Mouse (Mus musculus) ovary, postnatal 10 days (tissue): Measurements from ENCODE around the gene Gsg1l.

Experiments
- DNase-seq: peaks from one replicate; pipeline ENCODE4 v3.0.0; 2022; ENCODE audit warnings: low spot score

Gene Gsg1l

DNA sequence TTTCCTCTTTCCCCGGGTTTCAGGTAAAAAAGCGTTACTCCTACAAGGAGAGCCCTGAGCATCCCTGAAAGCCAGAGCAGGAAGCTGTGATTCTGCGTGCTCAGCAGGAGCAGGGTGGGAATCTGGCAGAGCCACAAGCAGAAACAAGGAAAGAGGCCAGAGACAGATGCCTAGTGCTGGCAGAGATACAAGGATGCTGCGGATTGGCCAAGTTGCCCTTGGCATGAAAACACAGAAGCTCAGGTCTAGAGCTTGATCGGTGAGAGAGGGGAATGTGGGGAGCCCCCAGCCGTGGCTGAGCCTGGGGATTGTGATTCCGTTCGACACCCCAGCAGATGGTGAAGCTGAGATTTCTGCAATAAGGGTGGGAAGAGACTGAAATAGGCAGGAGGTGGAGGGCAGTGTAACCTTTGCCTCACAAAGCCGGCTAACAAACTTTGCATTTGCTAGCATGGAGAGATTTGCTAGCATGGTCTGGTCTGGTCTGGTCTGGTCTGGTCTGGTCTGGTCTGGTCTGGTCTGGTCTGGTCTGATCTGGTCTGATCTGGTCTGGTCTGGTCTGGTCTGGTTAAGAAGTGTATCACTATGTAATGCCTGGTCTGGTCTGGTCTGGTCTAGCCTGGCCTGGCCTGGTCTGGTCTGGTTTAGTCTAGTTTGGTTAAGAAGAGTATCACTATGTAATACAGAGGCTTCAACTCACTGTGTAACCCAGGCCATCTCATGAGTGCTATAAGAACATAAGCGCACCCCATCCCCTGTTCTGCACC is 50.4 kb downstream of the Gsg1l start:
- no peak for DNase-seq

DNA sequence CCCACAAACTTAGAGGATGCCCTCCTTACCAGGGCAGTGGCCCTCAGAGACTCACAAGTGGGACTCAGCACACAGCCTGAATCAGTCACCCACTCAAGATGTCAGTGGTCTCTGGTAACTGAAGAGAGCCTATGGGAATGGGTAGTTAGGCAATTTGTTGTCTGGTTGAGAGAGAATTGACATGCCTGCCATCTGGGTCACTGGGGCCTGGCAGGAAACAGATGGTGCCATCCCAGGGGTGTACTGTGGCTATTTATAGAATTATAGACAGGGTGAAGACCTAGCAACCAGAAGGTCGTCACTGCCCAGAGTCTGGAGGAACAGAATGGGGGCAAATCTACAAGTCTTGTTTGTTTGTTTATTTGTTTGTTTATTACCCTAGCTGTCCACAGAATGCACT is 54.8 kb downstream of the Gsg1l start:
- no peak for DNase-seq

DNA sequence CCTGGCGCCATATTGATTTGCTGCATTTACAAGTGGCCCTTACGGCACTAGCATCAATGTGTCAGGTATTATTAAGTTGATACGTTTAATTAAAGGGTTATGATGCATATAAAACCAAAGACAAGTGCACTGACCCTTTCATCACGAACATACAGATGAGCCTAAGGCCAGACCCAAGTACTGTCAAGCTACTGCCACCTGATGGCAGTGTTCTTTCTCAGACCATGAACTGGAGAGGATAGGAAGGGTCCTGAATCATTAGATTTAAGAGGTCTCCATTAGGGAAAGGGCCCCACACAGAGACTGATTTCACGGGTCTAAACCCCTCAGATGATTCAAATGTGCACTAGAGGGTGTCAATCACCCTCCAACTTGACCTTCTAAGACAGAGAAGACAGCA is 55.6 kb downstream of the Gsg1l start:
- DNase-seq, result no peak

DNA sequence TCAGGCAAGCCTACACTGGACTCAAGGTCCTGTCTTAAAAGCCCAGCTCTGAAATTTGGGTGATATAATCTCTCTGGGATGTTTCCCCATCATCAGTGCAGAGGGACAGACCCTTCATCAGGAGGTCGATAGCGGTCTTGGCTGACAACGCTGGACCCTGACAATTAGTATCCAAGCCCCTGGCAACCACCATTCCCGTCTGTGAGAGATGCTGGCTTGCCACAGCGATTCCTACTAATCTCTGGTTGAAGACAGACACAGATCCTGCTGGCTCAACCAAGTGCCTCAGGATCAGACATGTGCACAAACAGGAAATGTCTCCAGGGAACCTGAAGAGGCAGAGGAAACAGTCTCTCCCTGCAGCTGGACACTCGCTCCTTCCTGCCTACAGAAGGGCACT is 62.2 kb downstream of the Gsg1l start:
- no peak for DNase-seq

- DNase-seq, result no peak
Observed at GRCm38 (mm10) chr7:126019321-126019720, 62.9 kb downstream of the Gsg1l start.

- DNase-seq, result no peak
Observed at GRCm38 (mm10) chr7:126017455-126017854, 64.8 kb downstream of the Gsg1l start.

GRCm38 (mm10) chr7:126012325-126013021 is 69.7 kb downstream of the Gsg1l start:
- no peak for DNase-seq

GRCm38 (mm10) chr7:126008789-126009148 is 73.4 kb downstream of the Gsg1l start:
- DNase-seq, result no peak

- DNase-seq, result no peak
Observed at GRCm38 (mm10) chr7:126008139-126008788, 73.9 kb downstream of the Gsg1l start.

- DNase-seq, result no peak
Observed at GRCm38 (mm10) chr7:126007132-126007910, 74.9 kb downstream of the Gsg1l start.

- no peak for DNase-seq
Observed at GRCm38 (mm10) chr7:126005274-126005673, 76.9 kb downstream of the Gsg1l start.

DNA sequence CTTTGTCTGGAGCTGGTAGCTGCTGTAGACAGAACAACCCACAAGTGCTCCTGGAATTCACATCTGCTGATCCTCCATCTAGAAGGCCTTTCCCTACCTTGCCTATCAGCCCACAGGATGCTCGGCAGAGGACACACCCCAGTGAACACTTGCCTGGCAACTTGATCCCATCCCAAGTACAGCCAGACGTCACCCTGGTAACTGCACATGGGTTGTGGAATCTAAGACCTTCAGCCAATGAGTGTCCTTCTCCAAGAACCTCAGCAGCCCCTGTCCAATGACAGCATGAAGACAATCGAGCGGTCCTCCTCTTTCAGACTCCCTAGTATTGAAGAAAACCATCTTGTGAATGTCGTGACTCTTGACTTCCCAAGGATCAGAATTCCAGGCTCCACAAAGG is 80.5 kb downstream of the Gsg1l start:
- no peak for DNase-seq

GRCm38 (mm10) chr7:125999921-126000320 is 82.3 kb downstream of the Gsg1l start:
- DNase-seq, result no peak

GRCm38 (mm10) chr7:125996151-125996550 is 86.1 kb downstream of the Gsg1l start:
- DNase-seq, result no peak

- no peak for DNase-seq
Observed at GRCm38 (mm10) chr7:125992356-125992891, 89.8 kb downstream of the Gsg1l start.

DNA sequence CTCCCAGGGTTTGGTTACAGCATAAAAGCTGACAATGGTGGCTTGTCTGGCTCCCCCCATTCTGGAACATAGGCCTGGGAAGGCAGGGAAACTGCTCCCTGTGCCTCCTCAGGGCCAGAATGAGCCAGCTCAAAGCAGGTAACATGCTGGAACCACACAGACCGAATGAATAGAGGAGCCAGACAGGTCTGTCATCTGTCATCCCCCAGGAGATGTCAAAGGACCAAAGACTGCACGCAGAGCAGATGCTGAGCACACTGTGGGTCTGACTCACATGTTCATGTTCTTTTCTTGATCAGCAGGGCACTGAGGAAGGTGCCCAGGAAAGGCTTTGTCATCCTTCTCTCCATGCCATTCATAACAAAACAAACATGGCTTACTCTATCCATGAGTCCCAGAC is 90.4 kb downstream of the Gsg1l start:
- no peak for DNase-seq

- no peak for DNase-seq
Observed at GRCm38 (mm10) chr7:125989969-125990368, 92.2 kb downstream of the Gsg1l start.

GRCm38 (mm10) chr7:125989489-125989888 is 92.7 kb downstream of the Gsg1l start:
- no peak for DNase-seq

GRCm38 (mm10) chr7:125988326-125988725 is 93.9 kb downstream of the Gsg1l start:
- DNase-seq, result no peak

DNA sequence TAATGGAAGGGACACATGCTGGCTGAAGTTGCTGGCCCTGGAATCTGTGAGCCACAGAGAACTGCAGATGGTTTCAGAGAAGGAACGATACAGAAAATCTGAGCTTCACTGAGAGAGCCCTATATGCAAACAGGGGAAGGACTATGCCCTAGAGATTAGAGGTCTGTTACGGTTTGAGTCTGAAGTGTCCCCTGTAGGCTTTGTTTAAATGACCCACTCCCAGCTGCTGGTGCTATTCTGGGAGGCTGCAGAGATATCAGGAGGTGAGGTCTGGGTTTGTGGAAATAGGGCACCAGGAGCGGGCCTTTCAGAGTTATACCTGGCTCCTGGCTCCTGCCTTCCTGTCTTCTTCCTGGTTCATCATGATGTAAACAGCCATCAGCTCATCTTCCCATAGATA is 95.1 kb downstream of the Gsg1l start:
- no peak for DNase-seq

DNA sequence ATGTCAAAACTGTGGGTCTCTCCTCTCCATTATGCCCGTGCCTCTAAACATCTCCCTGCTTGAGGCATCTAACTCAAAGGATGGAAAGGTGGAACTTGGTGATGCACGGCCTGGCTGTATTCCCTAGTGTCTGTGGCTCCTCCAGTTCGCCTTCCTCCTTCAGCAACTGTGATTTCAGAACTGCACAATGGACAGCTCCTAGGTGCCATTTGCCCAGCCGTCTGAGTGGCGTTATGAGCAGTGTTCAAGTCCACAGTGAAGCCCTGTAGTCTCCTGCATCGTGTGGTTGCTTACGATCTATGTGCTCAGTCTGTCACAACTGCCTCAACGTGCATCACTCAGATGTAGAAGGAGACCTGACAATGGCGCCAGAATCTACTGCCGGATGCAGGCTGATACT is 96.6 kb downstream of the Gsg1l start:
- no peak for DNase-seq
